Mouse (Mus musculus) liver, embryonic 11.5 days (tissue): ENCODE measurements around the gene Tbc1d17. TPM values are rescaled to one million over a fixed set of nuclear protein-coding genes. Genes with fewer than 3 reads are reported as not detected.

Source experiments
- ATAC-seq: fragments of 200-750 bp; cut with Nextera tagmentation; replicated peaks from 2 replicates; pipeline ENCODE4 v1.8.0; 2017; ENCODE audit warnings: moderate number of reproducible peaks, mild to moderate bottlenecking, moderate TSS enrichment, moderate library complexity; ENCODE audit not compliant: low FRiP score
- DNase-seq: peaks from one replicate; pipeline ENCODE4 v3.0.0-alpha.2; 2017; ENCODE audit warnings: low spot score
- H3K27ac ChIP-seq: fragments of 300-500 bp; sonication (generic); 2 replicates; pipeline ENCODE4 v1.5.1; 2014; ENCODE audit warnings: mild to moderate bottlenecking, low read depth, low read length, control low read depth
- H3K27me3 ChIP-seq: fragments of 300-500 bp; sonication (generic); replicated peaks from 2 replicates; pipeline ENCODE4 v1.6.1; 2014; ENCODE audit warnings: low read length, mixed read lengths; ENCODE audit not compliant: control insufficient read depth, insufficient read depth
- H3K36me3 ChIP-seq: fragments of 300-500 bp; sonication (generic); 2 replicates; pipeline ENCODE4 v1.6.1; 2014; ENCODE audit warnings: mild to moderate bottlenecking, low read length, moderate library complexity, mixed read lengths; ENCODE audit not compliant: control insufficient read depth, insufficient read depth
- H3K4me1 ChIP-seq: fragments of 300-500 bp; sonication (generic); replicated peaks from 2 replicates; pipeline ENCODE4 v1.6.1; 2014; ENCODE audit warnings: low read length, mixed read lengths; ENCODE audit not compliant: control insufficient read depth, insufficient read depth
- H3K4me2 ChIP-seq: fragments of 300-500 bp; sonication (generic); 2 replicates; pipeline ENCODE4 v1.6.1; 2014; ENCODE audit warnings: mild to moderate bottlenecking, control low read depth, moderate library complexity
- H3K4me3 ChIP-seq: fragments of 300-500 bp; sonication (generic); 2 replicates; pipeline ENCODE4 v1.5.1; 2014; ENCODE audit warnings: low read depth, low read length, control low read depth
- H3K9ac ChIP-seq: fragments of 300-500 bp; sonication (generic); 2 replicates; pipeline ENCODE4 v1.6.1; 2014; ENCODE audit warnings: low read depth, low read length, control low read depth
- H3K9me3 ChIP-seq: fragments of 300-500 bp; sonication (generic); 2 replicates; pipeline ENCODE4 v1.6.1; 2016; ENCODE audit warnings: low read length, inconsistent platforms, mixed read lengths; ENCODE audit not compliant: control insufficient read depth
- WGBS: fragments of 180-500 bp; shearing (Covaris S2); extraction: QIAGEN DNeasy Blood & Tissue Kit; methylation state at CpG from one replicate; pipeline ENCODE4 v1.1.7; 2014; 5-methylcytosine and 5-hydroxymethylcytosine counted together
- polyA plus RNA-seq: library from polyadenylated mRNA; unstranded; fragments of >200 nt; fragmentation: Nextera tagmentation; extraction: Ambion mirVana; gene quantifications from 2 replicates; pipeline ENCODE4 v1.2.1, GENCODE M21; 2014

Gene Tbc1d17
- polyA plus RNA-seq, 1 experiment from 2014 or later: 53.3 TPM

DNA sequence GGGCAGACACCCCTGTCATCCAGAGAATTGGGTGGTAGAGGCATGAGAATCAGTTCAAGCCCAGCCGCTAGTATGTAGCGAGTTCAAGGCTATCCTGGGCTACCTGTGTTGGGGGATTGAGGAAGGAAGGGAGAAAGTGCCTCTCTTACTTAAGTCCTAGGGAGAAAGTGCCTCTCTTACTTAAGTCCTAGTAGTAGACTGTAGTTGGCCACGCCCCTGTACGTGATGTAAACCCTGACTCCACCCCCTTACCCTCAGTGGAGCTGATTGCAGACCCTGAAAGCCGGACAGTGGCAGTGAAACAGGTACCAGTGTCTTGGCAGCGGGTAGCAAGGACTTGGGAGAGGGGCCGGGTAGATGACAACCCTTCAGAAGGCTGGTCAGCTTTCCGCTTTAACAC, 9.0 kb upstream of the Tbc1d17 start:
- Histone ChIP-seq H3K36me3 (peaks cover 15% of the 10 kb centered on the region), H3K9ac (peak overlapping the region; percentile 83), H3K4me3 (peak overlapping the region; percentile 91), H3K27ac (peak overlapping the region; percentile 97), H3K4me2 (peak overlapping the region; percentile 93), H3K27me3 (no peaks in the 10 kb centered on the region), H3K9me3 (no peaks in the 10 kb centered on the region), H3K4me1 (peaks cover 44% of the 10 kb centered on the region)
- no peak; the same call in 1 of the 2 replicates for ATAC-seq
- 26% methylated on average over 8 of the region's 8 CpGs for WGBS
- DNase-seq: no peak

- WGBS: under 1% methylated on average over 32 of the region's 32 CpGs
- ATAC-seq (peak; percentile 16), DNase-seq (peak; percentile 86)
- Histone ChIP-seq H3K36me3 (peaks cover 13% of the 10 kb centered on the region), H3K4me2 (peak within 1 kb of the TSS; percentile 93), H3K4me3 (peak within 1 kb of the TSS; percentile 91), H3K4me1 (peaks cover 50% of the 10 kb centered on the region), H3K27me3 (no peaks in the 10 kb centered on the region), H3K27ac (peak within 1 kb of the TSS; percentile 97), H3K9me3 (no peaks in the 10 kb centered on the region), H3K9ac (peak within 1 kb of the TSS; percentile 83)
These were observed 8.2 kb upstream of the Tbc1d17 start, which contains the start of gene Pnkp for GRCm38 (mm10) chr7:44857042-44857552. Gene Pnkp, plus strand, starts transcription at chr7:44857139.

- no peaks in the 10 kb centered on the region for H3K9me3 ChIP-seq
- H3K27ac ChIP-seq: peak overlapping the region; percentile 97
- peaks cover 9% of the 10 kb centered on the region; the same call in 1 of the 2 replicates for H3K36me3 ChIP-seq
- H3K27me3 ChIP-seq: no peaks in the 10 kb centered on the region
- no peak for ATAC-seq
- peak overlapping the region; percentile 83 for H3K9ac ChIP-seq
- peak overlapping the region; percentile 91 for H3K4me3 ChIP-seq
- DNase-seq: no peak
- peaks cover 51% of the 10 kb centered on the region for H3K4me1 ChIP-seq
- peak overlapping the region; percentile 93 for H3K4me2 ChIP-seq
- WGBS: 34% methylated on average over 9 of the region's 9 CpGs
These were observed 7.5 kb upstream of the Tbc1d17 start for GRCm38 (mm10) chr7:44856265-44856916.

DNA sequence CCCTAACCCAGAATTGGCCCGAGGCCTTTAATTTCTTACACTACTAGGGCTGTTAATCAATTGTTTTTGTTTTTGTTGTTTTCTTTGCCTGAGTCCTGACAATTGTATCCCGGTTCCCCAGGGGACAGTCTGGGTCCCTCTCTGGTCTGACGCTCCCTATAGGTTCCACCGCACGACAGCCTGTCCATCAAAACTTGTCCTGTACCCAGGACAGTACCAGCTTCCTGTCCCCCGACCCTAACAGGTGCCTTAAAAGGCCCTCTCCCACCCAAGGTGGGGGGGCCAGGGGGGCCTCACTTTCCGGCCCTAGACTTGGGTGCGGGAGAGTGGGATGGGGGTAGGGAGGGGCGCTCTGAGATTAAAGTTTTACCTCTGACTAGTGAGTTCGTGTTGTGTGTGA, 6.2 kb upstream of the Tbc1d17 start:
- Histone ChIP-seq H3K27me3 (no peaks in the 10 kb centered on the region), H3K36me3 (peaks cover 8% of the 10 kb centered on the region; the same call in 1 of the 2 replicates), H3K4me3 (peak overlapping the region; percentile 62), H3K4me2 (peak overlapping the region; percentile 93), H3K4me1 (peaks cover 52% of the 10 kb centered on the region), H3K9ac (peak overlapping the region; percentile 84), H3K27ac (peak overlapping the region; percentile 97), H3K9me3 (no peaks in the 10 kb centered on the region)
- whole genome bisulfite sequencing: 40% methylated on average over 10 of the region's 10 CpGs
- ATAC-seq (no peak), DNase-seq (no peak)

DNA sequence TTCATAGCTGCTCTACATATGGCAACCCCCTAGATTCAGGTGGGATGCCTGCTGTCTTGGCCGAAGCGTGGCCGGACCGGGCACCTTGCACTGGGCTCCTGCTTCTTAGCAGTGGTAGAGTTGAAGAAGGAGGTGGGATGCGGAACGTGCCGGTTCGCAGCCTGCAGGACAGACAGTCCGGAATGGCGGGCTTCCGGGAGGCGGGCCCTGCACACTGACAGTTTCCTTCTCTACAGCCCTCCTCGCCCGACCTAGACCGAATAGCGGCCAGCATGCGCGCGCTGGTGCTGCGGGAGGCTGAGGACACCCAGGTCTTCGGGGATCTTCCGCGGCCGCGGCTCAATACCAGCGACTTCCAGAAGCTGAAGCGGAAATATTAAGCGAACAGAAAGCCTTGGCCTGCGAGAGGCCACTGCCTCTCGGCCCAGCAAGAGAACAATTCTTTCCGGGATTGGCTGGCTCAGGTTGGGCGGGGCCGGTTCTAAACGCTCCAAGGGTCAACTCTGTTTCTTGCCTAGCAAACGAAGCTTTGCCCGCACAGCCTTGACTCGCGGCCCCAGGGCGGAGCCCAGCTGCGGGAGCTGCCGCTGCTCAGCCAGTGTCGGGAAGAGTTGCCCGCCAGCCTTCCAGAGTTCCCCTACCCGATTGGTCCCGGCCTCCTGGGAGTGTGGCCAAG, 5.6 kb upstream of the Tbc1d17 start:
- WGBS: 1% methylated on average over 45 of the region's 45 CpGs
- H3K4me3 ChIP-seq: peak overlapping the region; percentile 62
- DNase-seq (peak; percentile 86), ATAC-seq (peak; percentile 70)
- H3K27ac ChIP-seq: peak overlapping the region; percentile 97
- H3K36me3 ChIP-seq: peaks cover 8% of the 10 kb centered on the region; the same call in 1 of the 2 replicates
- H3K4me1 ChIP-seq: peaks cover 52% of the 10 kb centered on the region
- H3K9ac ChIP-seq: peak overlapping the region; percentile 84
- H3K9me3 ChIP-seq: no peaks in the 10 kb centered on the region
- H3K27me3 ChIP-seq: no peaks in the 10 kb centered on the region
- peak overlapping the region; percentile 93 for H3K4me2 ChIP-seq

DNA sequence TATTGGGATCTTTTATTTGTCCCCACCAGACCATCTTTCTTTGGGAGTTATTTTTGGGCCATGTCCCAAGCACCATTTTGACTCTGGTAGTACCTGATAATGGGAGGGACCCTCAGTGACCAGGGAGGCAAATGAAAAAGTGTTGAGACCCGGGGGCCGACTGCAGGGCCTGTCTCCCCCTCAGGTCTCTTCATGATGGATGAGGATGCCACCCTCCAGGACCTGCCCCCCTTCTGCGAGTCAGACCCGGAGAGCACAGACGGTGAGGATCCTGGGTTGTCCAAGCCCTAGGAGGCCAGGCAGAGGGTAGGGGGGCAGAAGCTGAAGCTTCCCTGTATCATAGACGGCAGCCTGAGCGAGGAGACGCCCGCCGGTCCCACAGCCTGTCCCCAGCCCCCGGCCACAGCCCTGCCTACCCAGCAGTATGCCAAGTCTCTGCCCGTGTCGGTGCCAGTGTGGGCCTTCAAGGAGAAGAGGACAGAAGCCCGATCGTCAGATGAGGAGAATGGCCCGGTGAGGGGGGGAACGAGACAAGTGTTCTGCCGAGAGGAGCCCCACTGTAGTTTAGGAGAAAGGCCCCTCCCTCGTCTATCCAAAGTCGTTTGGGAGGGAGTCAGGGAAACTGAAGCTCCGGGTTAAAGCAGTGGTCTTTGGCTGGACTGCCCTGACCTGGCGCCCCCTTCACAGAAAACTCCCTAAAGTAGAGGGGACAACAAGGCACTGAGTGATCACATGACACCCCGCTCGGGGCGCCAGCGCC, 4.9 kb upstream of the Tbc1d17 start:
- H3K9ac ChIP-seq: peak overlapping the region; percentile 84
- ATAC-seq (no peak), DNase-seq (no peak)
- H3K4me2 ChIP-seq: peak overlapping the region; percentile 93
- peak overlapping the region; percentile 97 for H3K27ac ChIP-seq
- WGBS: 28% methylated on average over 26 of the region's 26 CpGs
- H3K36me3 ChIP-seq: peaks cover 8% of the 10 kb centered on the region; the same call in 1 of the 2 replicates
- H3K9me3 ChIP-seq: no peaks in the 10 kb centered on the region
- peaks cover 52% of the 10 kb centered on the region for H3K4me1 ChIP-seq
- H3K27me3 ChIP-seq: no peaks in the 10 kb centered on the region
- peak overlapping the region; percentile 62 for H3K4me3 ChIP-seq

- WGBS: 87% methylated on average over 2 of the region's 2 CpGs
- no peak for ATAC-seq
- no peak overlapping the region for H3K4me3 ChIP-seq
- peak overlapping the region; percentile 93 for H3K4me2 ChIP-seq
- H3K27ac ChIP-seq: no peak overlapping the region
- DNase-seq: no peak
- H3K36me3 ChIP-seq: peaks cover 8% of the 10 kb centered on the region; the same call in 1 of the 2 replicates
- H3K9ac ChIP-seq: no peak overlapping the region; the same call in 1 of the 2 replicates
- no peaks in the 10 kb centered on the region for H3K27me3 ChIP-seq
- H3K9me3 ChIP-seq: no peaks in the 10 kb centered on the region
- H3K4me1 ChIP-seq: peaks cover 47% of the 10 kb centered on the region
These were observed 4.2 kb upstream of the Tbc1d17 start for GRCm38 (mm10) chr7:44853065-44853464.
